Mouse (Mus musculus) spleen, adult 2 months (tissue): Measurements from ENCODE around the gene Dusp7.

Source experiments
- CTCF ChIP-seq: fragments of 200-500 bp; IDR thresholded peaks from 2 replicates; pipeline ENCODE4 v1.5.1; 2011; ENCODE audit warnings: mild to moderate bottlenecking, inconsistent platforms; ENCODE audit not compliant: insufficient read depth, insufficient read length, insufficient replicate concordance; ENCODE audit errors: extremely low read depth
- POLR2A ChIP-seq: fragments of 200-500 bp; IDR thresholded peaks from 2 replicates; pipeline ENCODE4 v1.6.1; 2011; ENCODE audit warnings: low read depth, low read length, inconsistent platforms

DNA sequence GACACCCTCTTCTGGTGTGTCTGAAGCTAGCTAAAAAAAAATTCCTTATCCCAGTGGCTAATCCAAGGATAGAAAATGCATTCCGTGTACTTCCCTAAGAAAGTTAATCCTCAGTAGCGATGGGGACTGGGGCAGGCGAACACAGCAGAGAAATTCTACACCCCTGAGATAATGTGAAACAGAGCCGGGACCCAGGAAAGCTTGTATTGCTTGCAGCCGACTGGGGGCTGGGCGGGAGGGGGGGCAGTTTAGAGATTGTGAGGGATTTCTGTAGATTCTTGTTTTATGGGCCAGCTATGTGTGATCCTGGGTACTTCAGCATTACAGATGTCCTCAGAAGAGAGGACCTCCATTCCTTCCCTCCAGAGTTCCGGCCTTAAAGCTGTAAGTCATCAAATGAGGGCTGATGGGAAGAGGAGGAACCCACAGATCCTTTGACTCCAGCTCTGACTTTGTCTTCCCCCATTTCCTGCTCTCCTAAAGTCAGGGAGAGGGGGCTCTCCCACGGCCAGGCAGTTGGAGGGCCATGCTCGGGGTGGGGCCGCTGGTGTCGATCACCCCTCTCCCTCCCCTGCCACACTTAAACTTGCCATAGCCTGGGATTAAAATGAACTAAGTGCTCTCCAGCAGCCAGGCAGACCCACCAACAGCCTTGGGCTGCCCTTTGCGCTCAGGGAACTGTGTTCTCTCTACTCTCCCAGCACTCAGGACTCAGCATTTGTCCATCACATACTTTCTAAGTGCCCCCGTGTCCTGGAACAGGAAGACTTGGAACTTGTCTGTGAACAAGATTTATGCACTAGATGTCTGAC, 27.7 kb upstream of the Dusp7 start:
- TF ChIP-seq CTCF (no peak), POLR2A (no peak)
